Mouse (Mus musculus): Measurements from ENCODE around the gene Padi4.
A peak's percentile ranks its signal among the peaks of the same experiment; 100 is the strongest.

GRCm38 (mm10) chr4:140699441-140700127 lies 74.5 kb downstream of the Padi4 start:
- TF ChIP-seq CTCF (IDR thresholded peaks at IDR 0.05) = no peak
- peak; percentile 78 for TF ChIP-seq POLR2A (IDR thresholded peaks at IDR 0.05; ENCODE audit: insufficient read depth, low read depth, low read length)
- 0 out of 2 replicates have a peak, but pooled peaks have one; percentile 31 for TF ChIP-seq EP300 (IDR thresholded peaks at IDR 0.05; ENCODE audit: insufficient read depth, low read depth, low read length)
